Mouse (Mus musculus) lung, embryonic 15.5 days (tissue): ENCODE results near the gene Wasf2. TPM values are rescaled to one million over a fixed set of nuclear protein-coding genes. Genes with fewer than 3 reads are reported as not detected.
A peak's percentile ranks its signal among the peaks of the same experiment; 100 is the strongest.

Experiments
- ATAC-seq: fragments of 200-750 bp; cut with Nextera tagmentation; 2 replicates; pipeline ENCODE4 v1.8.0; 2017; ENCODE audit warnings: moderate number of reproducible peaks, borderline replicate concordance; ENCODE audit not compliant: low FRiP score, low TSS enrichment; ENCODE audit errors: extremely low read depth
- H3K27ac ChIP-seq: fragments of 300-500 bp; sonication (generic); 2 replicates; pipeline ENCODE4 v1.5.1; 2015; ENCODE audit warnings: moderate library complexity, mild to moderate bottlenecking, inconsistent platforms
- H3K27me3 ChIP-seq: fragments of 300-500 bp; sonication (generic); 2 replicates; pipeline ENCODE4 v1.6.1; 2015; ENCODE audit warnings: inconsistent platforms
- H3K36me3 ChIP-seq: fragments of 300-500 bp; sonication (generic); 2 replicates; pipeline ENCODE4 v1.6.1; 2015; ENCODE audit warnings: inconsistent platforms
- H3K4me1 ChIP-seq: fragments of 300-500 bp; sonication (generic); 2 replicates; pipeline ENCODE4 v1.6.1; 2015; ENCODE audit warnings: inconsistent platforms
- H3K4me2 ChIP-seq: fragments of 300-500 bp; sonication (generic); 2 replicates; pipeline ENCODE4 v1.6.1; 2015; ENCODE audit warnings: inconsistent platforms, mild to moderate bottlenecking, moderate library complexity
- H3K4me3 ChIP-seq: fragments of 300-500 bp; sonication (generic); 2 replicates; pipeline ENCODE4 v1.5.1; 2015; ENCODE audit warnings: mild to moderate bottlenecking, inconsistent platforms
- H3K9ac ChIP-seq: fragments of 300-500 bp; sonication (generic); 2 replicates; pipeline ENCODE4 v1.6.1; 2015; ENCODE audit warnings: inconsistent platforms
- H3K9me3 ChIP-seq: fragments of 300-500 bp; sonication (generic); 2 replicates; pipeline ENCODE4 v1.6.1; 2016; ENCODE audit warnings: inconsistent platforms
- WGBS: fragments of 180-500 bp; shearing (Covaris S2); methylation state at CpG from one replicate; pipeline ENCODE4 v1.1.7; 2015; 5-methylcytosine and 5-hydroxymethylcytosine counted together
- polyA plus RNA-seq: library from polyadenylated mRNA; unstranded; fragments of >200 nt; fragmentation: Nextera tagmentation; extraction: Ambion mirVana; gene quantifications from 2 replicates; pipeline ENCODE4 v1.2.1, GENCODE M21; 2015

Gene Wasf2
- polyA plus RNA-seq, 1 experiment from 2014 or later = 120 TPM

- Histone ChIP-seq H3K9ac (no peak overlapping the region), H3K4me2 (peak overlapping the region; percentile 49), H3K27ac (peak overlapping the region; percentile 99), H3K4me1 (peaks cover 46% of the 10 kb centered on the region), H3K36me3 (no peaks in the 10 kb centered on the region), H3K27me3 (no peaks in the 10 kb centered on the region), H3K4me3 (no peak overlapping the region), H3K9me3 (no peaks in the 10 kb centered on the region)
- ATAC-seq = peak; percentile 28; the same call in 1 of the 2 replicates
- 40% methylated on average over 3 of the region's 3 CpGs for WGBS
These were observed 13.4 kb upstream of the Wasf2 start for GRCm38 (mm10) chr4:133116756-133117470.

GRCm38 (mm10) chr4:133117556-133118411 is 12.5 kb upstream of the Wasf2 start:
- Histone ChIP-seq H3K9ac (peak overlapping the region; percentile 19), H3K4me3 (peak overlapping the region; percentile 16), H3K36me3 (no peaks in the 10 kb centered on the region), H3K9me3 (no peaks in the 10 kb centered on the region), H3K4me1 (peaks cover 47% of the 10 kb centered on the region), H3K27ac (peak overlapping the region; percentile 99), H3K4me2 (peak overlapping the region; percentile 49), H3K27me3 (no peaks in the 10 kb centered on the region)
- ATAC-seq = peak; percentile 77
- WGBS = 11% methylated on average over 18 of the region's 18 CpGs

- peaks cover 47% of the 10 kb centered on the region for H3K4me1 ChIP-seq
- H3K27ac ChIP-seq = peak overlapping the region; percentile 99
- no peaks in the 10 kb centered on the region for H3K27me3 ChIP-seq
- no peaks in the 10 kb centered on the region for H3K9me3 ChIP-seq
- 72% methylated on average over 6 of the region's 6 CpGs for WGBS
- ATAC-seq = no peak
- no peaks in the 10 kb centered on the region for H3K36me3 ChIP-seq
- H3K9ac ChIP-seq = no peak overlapping the region
- H3K4me2 ChIP-seq = no peak overlapping the region
- no peak overlapping the region for H3K4me3 ChIP-seq
These were observed 11.4 kb upstream of the Wasf2 start for GRCm38 (mm10) chr4:133118775-133119375.

GRCm38 (mm10) chr4:133119579-133119978 is 10.7 kb upstream of the Wasf2 start:
- Histone ChIP-seq H3K27ac (0 out of 2 replicates have a peak overlapping the region, but pooled peaks have one; percentile 99), H3K4me2 (no peak overlapping the region), H3K9me3 (no peaks in the 10 kb centered on the region), H3K27me3 (no peaks in the 10 kb centered on the region), H3K4me3 (no peak overlapping the region), H3K4me1 (peaks cover 47% of the 10 kb centered on the region), H3K9ac (no peak overlapping the region), H3K36me3 (no peaks in the 10 kb centered on the region)
- no peak for ATAC-seq
- 86% methylated on average over 6 of the region's 6 CpGs for WGBS

- Histone ChIP-seq H3K27me3 (no peaks in the 10 kb centered on the region), H3K4me1 (peaks cover 47% of the 10 kb centered on the region), H3K36me3 (no peaks in the 10 kb centered on the region), H3K27ac (peak overlapping the region; percentile 31; the same call in 1 of the 2 replicates), H3K9me3 (no peaks in the 10 kb centered on the region), H3K4me2 (no peak overlapping the region), H3K4me3 (no peak overlapping the region), H3K9ac (no peak overlapping the region)
- WGBS = 10% methylated on average over 11 of the region's 11 CpGs
- no peak for ATAC-seq
These were observed 9.4 kb upstream of the Wasf2 start for GRCm38 (mm10) chr4:133120833-133121321.

- H3K36me3 ChIP-seq = no peaks in the 10 kb centered on the region
- H3K4me2 ChIP-seq = no peak overlapping the region
- H3K4me1 ChIP-seq = peaks cover 47% of the 10 kb centered on the region
- H3K9ac ChIP-seq = no peak overlapping the region
- H3K27me3 ChIP-seq = no peaks in the 10 kb centered on the region
- no peak overlapping the region for H3K4me3 ChIP-seq
- H3K9me3 ChIP-seq = no peaks in the 10 kb centered on the region
- H3K27ac ChIP-seq = no peak overlapping the region
- no peak for ATAC-seq
- WGBS = 73% methylated on average over 1 of the region's 1 CpGs
These were observed 8.9 kb upstream of the Wasf2 start for GRCm38 (mm10) chr4:133121416-133121815.

GRCm38 (mm10) chr4:133121974-133122637 is 8.2 kb upstream of the Wasf2 start:
- 21% methylated on average over 5 of the region's 5 CpGs for WGBS
- no peaks in the 10 kb centered on the region for H3K36me3 ChIP-seq
- no peak for ATAC-seq
- no peaks in the 10 kb centered on the region for H3K9me3 ChIP-seq
- H3K27me3 ChIP-seq = no peaks in the 10 kb centered on the region
- H3K4me2 ChIP-seq = no peak overlapping the region
- no peak overlapping the region for H3K4me3 ChIP-seq
- H3K9ac ChIP-seq = no peak overlapping the region
- peak overlapping the region; percentile 42 for H3K27ac ChIP-seq
- peaks cover 41% of the 10 kb centered on the region for H3K4me1 ChIP-seq

- H3K4me3 ChIP-seq = no peak overlapping the region
These were observed 3.2 kb upstream of the Wasf2 start for GRCm38 (mm10) chr4:133127079-133127478.

GRCm38 (mm10) chr4:133127894-133128293 is 2.4 kb upstream of the Wasf2 start:
- no peak overlapping the region for H3K4me2 ChIP-seq
- no peak for ATAC-seq
- 86% methylated on average over 4 of the region's 4 CpGs for WGBS

More at GRCm38 (mm10) chr4:133127079-133127478, 3.2 kb upstream of the Wasf2 start:
- H3K9me3 ChIP-seq = no peaks in the 10 kb centered on the region
- H3K27me3 ChIP-seq = no peaks in the 10 kb centered on the region
- no peak overlapping the region for H3K27ac ChIP-seq
- 49% methylated on average over 3 of the region's 3 CpGs for WGBS
- no peaks in the 10 kb centered on the region for H3K36me3 ChIP-seq
- no peak overlapping the region for H3K4me2 ChIP-seq
- H3K9ac ChIP-seq = no peak overlapping the region
- ATAC-seq = no peak
- H3K4me1 ChIP-seq = peaks cover 11% of the 10 kb centered on the region

GRCm38 (mm10) chr4:133129391-133129790 is 914 bp upstream of the Wasf2 start:
- peaks cover 13% of the 10 kb centered on the region for H3K4me1 ChIP-seq
- WGBS = 39% methylated on average over 11 of the region's 11 CpGs
- ATAC-seq = no peak
- no peaks in the 10 kb centered on the region for H3K9me3 ChIP-seq
- 0 out of 2 replicates have a peak, but pooled peaks cover 3% of the 10 kb centered on the region for H3K36me3 ChIP-seq
- H3K4me3 ChIP-seq = peak overlapping the region; percentile 93
- H3K4me2 ChIP-seq = peak overlapping the region; percentile 78
- peak overlapping the region; percentile 38 for H3K9ac ChIP-seq
- peak overlapping the region; percentile 81 for H3K27ac ChIP-seq
- H3K27me3 ChIP-seq = no peaks in the 10 kb centered on the region

More at GRCm38 (mm10) chr4:133127894-133128293, 2.4 kb upstream of the Wasf2 start:
- no peaks in the 10 kb centered on the region for H3K36me3 ChIP-seq
- no peaks in the 10 kb centered on the region for H3K27me3 ChIP-seq
- no peak overlapping the region for H3K4me3 ChIP-seq
- H3K9ac ChIP-seq = no peak overlapping the region
- H3K4me1 ChIP-seq = peaks cover 10% of the 10 kb centered on the region
- no peak overlapping the region for H3K27ac ChIP-seq
- no peaks in the 10 kb centered on the region for H3K9me3 ChIP-seq
